Mouse (Mus musculus): ENCODE measurements at regions not wholly inside any gene's neighbourhood (a gene's known extent, or its start where the extent isn't known, plus 50 kb on each side); places are given as distances from the start of the nearest gene placed in this dataset.

GRCm38 (mm10) chr9:113426324-113426723 is 281.7 kb downstream of the Pdcd6ip start:
- no peak for DNase-seq
- intact Hi-C loops (cut with DNase I), result no loop called here

GRCm38 (mm10) chr9:113421645-113422044 is 286.4 kb downstream of the Pdcd6ip start:
- DNase-seq, result no peak
- intact Hi-C loops (cut with DNase I), result no loop called here

- no peak for DNase-seq
- intact Hi-C loops (cut with DNase I), result no loop called here
Measured at GRCm38 (mm10) chr9:113421121-113421520, 286.9 kb downstream of the Pdcd6ip start.

- peak; percentile 4 to 11 for DNase-seq
- intact Hi-C loops (cut with DNase I), result no loop called here
Measured at GRCm38 (mm10) chr9:113419801-113420200, 288.3 kb downstream of the Pdcd6ip start.

- intact Hi-C loops (cut with DNase I), result no loop called here
- DNase-seq, result no peak
Measured at GRCm38 (mm10) chr9:113417106-113417505, 291.0 kb downstream of the Pdcd6ip start.

- intact Hi-C loops (cut with DNase I), result no loop called here
- DNase-seq, result peak in 1 of 2 experiments; percentile 4
Measured at GRCm38 (mm10) chr9:113415511-113415931, 292.5 kb downstream of the Pdcd6ip start.

GRCm38 (mm10) chr9:113414690-113415089 is 293.4 kb downstream of the Pdcd6ip start:
- no peak for DNase-seq

GRCm38 (mm10) chr9:113413851-113414250 is 294.2 kb downstream of the Pdcd6ip start:
- DNase-seq, result peak; percentile 3 to 8

More at GRCm38 (mm10) chr9:113414690-113415089, 293.4 kb downstream of the Pdcd6ip start:
- intact Hi-C loops (cut with DNase I), result no loop called here

GRCm38 (mm10) chr9:113411638-113412037 is 296.4 kb downstream of the Pdcd6ip start:
- DNase-seq, result no peak
- intact Hi-C loops (cut with DNase I), result no loop called here

More at GRCm38 (mm10) chr9:113413851-113414250, 294.2 kb downstream of the Pdcd6ip start:
- intact Hi-C loops (cut with DNase I), result no loop called here

GRCm38 (mm10) chr9:113408521-113408920 is 299.5 kb downstream of the Pdcd6ip start:
- intact Hi-C loops (cut with DNase I), result no loop called here
- DNase-seq, result no peak

- DNase-seq, result no peak
- intact Hi-C loops (cut with DNase I), result no loop called here
Measured at GRCm38 (mm10) chr9:113394320-113394719, 313.7 kb downstream of the Pdcd6ip start.

GRCm38 (mm10) chr9:113387356-113387755 is 320.7 kb downstream of the Pdcd6ip start:
- peak; percentile 11 to 20 for DNase-seq
- intact Hi-C loops (cut with DNase I), result no loop called here

GRCm38 (mm10) chr9:113381591-113382110 is 326.4 kb downstream of the Pdcd6ip start:
- intact Hi-C loops (cut with DNase I), result no loop called here
- no peak for DNase-seq

GRCm38 (mm10) chr9:113380408-113381129 is 327.5 kb downstream of the Pdcd6ip start:
- intact Hi-C loops (cut with DNase I), result no loop called here

GRCm38 (mm10) chr9:113378525-113378924 is 329.5 kb downstream of the Pdcd6ip start:
- DNase-seq, result no peak
- intact Hi-C loops (cut with DNase I), result no loop called here

More at GRCm38 (mm10) chr9:113380408-113381129, 327.5 kb downstream of the Pdcd6ip start:
- DNase-seq, result no peak

GRCm38 (mm10) chr9:113371718-113372306 is 336.2 kb downstream of the Pdcd6ip start:
- DNase-seq, result no peak
- intact Hi-C loops (cut with DNase I), result no loop called here

- DNase-seq, result peak; percentile 28 to 44
Measured at GRCm38 (mm10) chr9:113347942-113348341, 360.1 kb downstream of the Pdcd6ip start.

GRCm38 (mm10) chr9:113346531-113346930 is 361.5 kb downstream of the Pdcd6ip start:
- no peak for DNase-seq
- intact Hi-C loops (cut with DNase I), result no loop called here

More at GRCm38 (mm10) chr9:113347942-113348341, 360.1 kb downstream of the Pdcd6ip start:
- intact Hi-C loops (cut with DNase I), result no loop called here

- DNase-seq, result no peak
- intact Hi-C loops (cut with DNase I), result no loop called here
Measured at GRCm38 (mm10) chr9:113342131-113342530, 365.9 kb downstream of the Pdcd6ip start.

GRCm38 (mm10) chr9:113340838-113341237 is 367.2 kb downstream of the Pdcd6ip start:
- no peak for DNase-seq
- intact Hi-C loops (cut with DNase I), result no loop called here

GRCm38 (mm10) chr9:113340036-113340435 is 368.0 kb downstream of the Pdcd6ip start:
- no peak for DNase-seq
- intact Hi-C loops (cut with DNase I), result no loop called here

GRCm38 (mm10) chr9:113324489-113324888 is 383.6 kb downstream of the Pdcd6ip start:
- no peak for DNase-seq
- intact Hi-C loops (cut with DNase I), result no loop called here
